Mouse (Mus musculus) monocyte, adult 5-6 weeks (primary cell): ENCODE results near the gene Wnk4. TPM values are rescaled to one million over a fixed set of nuclear protein-coding genes. Genes with fewer than 3 reads are reported as not detected.

Source experiments
- ATAC-seq: fragments of 153-309, 156-312 bp; replicated peaks from 2 replicates; pipeline ENCODE4 v1.8.0; 2017; ENCODE audit warnings: mild to moderate bottlenecking; ENCODE audit not compliant: low TSS enrichment, insufficient number of reproducible peaks, severe bottlenecking, poor library complexity, low FRiP score
- total RNA-seq: library from RNA; stranded (forward); fragments of 200-1000, 200-491, 200-594 nt; gene quantifications from 3 replicates; pipeline ENCODE4 v1.2.3, GENCODE M21; 2017

Wnk4 gene
- total RNA-seq, 1 experiment from 2014 or later = 0.19 TPM

DNA sequence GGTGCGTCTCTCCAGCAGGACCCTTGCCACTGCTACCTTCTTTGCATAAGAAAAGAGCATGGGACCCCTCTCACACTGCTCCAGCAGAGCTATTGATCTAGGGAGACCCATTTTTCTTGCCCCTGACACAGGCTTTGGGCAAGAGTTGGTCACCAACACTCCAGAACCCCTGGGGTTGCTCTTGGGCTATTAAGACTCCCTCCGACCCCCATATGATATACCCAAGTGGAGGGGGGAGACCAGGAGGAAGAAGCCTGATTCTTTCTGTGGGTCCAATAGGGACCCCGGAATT is 3.6 kb downstream of the Wnk4 start:
- ATAC-seq = no peak

DNA sequence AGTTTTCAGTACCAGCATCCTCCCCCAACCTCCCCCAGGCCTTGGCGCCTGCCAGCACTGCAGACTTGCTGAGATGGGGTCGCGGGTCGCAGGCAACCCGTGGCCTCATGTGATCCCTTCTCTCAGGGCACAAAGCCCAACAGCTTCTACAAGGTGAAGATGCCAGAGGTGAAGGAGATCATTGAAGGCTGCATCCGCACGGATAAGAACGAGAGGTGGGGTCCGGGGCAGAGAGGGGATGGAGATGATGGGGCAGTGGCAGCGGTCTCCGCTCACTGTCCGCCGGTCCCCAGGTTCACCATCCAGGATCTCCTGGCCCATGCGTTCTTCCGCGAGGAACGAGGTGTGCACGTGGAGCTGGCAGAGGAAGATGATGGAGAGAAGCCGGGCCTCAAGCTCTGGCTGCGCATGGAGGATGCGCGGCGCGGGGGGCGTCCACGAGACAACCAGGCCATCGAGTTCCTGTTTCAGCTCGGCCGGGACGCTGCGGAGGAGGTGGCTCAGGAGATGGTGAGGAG is 4.6 kb downstream of the Wnk4 start:
- no peak for ATAC-seq

DNA sequence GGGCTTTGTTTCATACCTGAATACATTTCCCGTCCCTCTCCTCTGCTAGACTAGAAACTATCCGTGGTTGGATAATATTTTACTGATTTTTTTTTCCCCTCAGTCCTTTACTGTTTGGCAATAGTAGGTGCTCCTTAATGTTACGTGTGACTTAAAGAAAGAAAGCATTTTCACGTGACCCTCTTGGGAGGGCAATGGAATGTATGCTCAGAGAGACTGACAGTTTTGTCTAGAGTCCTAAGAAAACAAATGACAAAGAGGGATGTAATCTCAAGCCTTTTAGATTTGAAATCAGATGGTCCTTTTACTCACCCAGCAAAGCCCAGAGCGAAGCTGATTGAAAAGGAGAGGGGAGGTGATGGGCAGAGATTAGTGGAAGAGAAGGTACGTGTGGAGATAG is 5.5 kb downstream of the Wnk4 start:
- no peak for ATAC-seq

DNA sequence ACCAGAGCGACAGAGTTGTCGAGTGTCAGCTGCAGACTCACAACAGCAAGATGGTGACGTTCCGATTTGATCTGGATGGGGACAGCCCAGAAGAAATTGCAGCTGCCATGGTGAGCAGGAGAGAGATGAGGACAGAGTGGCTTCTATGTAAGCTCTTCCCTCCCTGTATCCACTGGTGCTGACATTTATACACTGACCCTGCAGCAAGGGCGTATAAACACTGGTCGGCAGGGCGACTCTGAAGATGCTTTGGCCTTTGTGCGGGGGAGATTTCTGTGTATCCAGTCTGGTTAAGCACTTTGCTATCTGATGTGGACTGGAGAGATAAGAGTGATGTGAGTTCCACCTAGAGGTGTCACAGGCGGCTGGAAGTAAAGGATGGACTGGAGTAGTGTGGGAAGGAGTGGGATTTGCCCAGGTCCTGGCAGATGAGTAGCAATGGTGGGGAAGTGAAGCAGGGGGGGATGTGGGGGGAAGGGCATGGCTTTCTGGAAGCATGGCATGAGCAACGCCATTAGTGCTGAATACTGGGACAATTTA is 9.3 kb downstream of the Wnk4 start:
- ATAC-seq = no peak

DNA sequence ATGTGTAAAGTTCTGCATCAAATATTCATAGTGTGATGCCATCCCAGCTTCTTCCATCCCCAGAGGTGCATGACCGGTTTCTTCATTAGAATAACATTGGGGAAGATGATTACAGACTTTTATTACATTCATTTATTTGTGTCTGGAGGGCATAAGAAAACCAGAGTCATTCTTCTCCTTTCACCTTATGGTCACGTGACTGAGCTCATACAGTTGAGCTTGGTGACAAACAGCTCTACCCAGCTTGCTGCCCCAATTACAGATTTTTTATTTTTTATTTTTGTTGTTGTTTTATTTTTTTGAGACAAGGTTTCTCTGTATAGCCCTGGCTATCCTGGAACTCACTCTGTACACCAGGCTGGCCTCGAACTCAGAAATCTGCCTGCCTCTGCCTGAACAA is 12.1 kb downstream of the Wnk4 start:
- no peak for ATAC-seq

DNA sequence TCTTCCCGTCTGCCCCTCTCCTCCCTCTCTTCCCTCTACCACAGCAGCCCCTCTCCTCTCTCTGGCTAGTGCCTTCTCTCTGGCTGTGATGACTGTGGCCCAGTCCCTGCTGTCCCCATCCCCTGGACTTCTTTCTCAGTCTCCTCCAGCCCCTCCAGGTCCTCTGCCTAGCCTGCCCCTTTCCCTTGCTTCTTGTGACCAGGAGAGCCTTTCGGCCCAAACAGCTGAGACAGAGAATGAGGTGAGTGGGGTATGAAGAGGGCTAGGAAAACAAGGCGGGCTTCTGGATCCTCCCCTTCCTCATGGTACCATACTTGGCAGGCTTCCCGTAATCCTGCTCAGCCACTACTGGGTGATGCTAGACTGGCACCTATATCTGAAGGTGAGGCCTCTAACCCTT is 14.9 kb downstream of the Wnk4 start:
- ATAC-seq = no peak

DNA sequence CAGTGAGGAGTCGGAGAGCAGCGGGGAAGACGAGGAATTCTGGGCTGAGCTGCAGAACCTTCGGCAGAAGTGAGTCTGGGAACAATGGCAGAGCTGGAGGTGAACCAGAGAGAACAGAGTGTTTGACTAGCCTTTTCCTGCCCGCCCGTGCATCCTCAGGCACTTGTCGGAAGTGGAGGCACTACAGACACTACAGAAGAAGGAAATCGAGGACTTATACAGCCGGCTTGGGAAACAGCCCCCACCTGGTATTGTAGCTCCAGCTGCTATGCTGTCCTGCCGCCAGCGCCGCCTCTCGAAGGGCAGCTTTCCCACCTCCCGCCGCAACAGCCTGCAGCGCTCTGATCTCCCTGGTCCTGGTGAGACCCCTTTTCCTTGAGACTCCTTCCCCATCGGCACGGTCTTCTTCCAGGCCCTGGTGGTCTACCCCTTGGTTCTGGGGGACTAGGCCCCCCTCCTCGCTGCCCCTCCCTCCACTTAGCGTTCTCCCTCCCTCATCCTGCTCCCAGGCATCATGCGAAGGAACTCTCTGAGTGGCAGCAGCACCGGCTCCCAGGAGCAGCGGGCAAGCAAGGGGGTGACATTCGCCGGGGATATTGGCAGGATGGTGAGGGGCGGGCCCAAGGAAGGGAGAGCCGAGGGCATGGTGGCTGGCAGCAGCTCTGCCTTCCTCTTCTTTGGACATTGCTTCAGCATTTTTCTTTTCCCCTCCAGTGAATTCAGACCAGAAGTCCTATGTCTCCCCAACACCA is 16.1 kb downstream of the Wnk4 start:
- ATAC-seq = no peak

DNA sequence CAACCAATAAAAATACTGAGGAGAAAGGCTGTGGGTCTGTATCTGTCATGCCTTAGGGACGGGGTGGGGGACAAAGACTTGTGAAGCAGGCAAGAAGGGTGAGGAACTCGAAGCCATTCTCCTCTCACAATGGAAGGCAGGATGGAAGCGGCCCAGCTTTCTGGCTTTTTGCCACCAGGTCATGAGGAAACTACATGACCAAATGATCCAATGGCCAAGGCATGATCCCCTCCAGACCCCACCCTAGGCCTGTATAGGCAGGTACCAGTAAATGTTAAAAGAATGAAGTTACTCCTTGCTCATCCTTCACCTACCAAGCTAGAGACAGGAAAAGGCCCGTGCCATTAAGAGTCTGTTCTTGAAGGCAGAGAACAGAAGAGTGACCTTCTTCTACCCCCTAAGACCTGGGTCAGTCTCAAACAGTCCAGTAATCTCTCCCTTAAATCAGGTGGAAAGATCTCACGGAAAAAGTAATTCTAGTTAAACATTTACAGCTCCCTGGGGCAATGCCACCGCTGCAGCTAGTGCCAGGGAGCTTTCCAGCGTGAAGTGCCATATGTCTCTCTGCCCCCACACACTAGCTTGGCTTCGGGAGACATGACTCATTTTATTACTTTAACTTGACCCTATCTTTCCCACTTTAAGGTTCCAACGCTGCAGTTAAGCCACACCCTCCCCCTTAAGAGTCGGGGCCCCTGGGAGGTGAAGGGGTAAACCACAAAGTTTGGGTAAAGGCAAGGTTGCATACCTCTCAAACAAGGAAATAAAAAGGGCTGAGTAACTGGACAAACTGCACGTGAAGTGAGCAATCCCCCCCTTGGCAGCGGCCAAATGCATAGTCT is 17.2 kb downstream of the Wnk4 start:
- ATAC-seq = no peak

DNA sequence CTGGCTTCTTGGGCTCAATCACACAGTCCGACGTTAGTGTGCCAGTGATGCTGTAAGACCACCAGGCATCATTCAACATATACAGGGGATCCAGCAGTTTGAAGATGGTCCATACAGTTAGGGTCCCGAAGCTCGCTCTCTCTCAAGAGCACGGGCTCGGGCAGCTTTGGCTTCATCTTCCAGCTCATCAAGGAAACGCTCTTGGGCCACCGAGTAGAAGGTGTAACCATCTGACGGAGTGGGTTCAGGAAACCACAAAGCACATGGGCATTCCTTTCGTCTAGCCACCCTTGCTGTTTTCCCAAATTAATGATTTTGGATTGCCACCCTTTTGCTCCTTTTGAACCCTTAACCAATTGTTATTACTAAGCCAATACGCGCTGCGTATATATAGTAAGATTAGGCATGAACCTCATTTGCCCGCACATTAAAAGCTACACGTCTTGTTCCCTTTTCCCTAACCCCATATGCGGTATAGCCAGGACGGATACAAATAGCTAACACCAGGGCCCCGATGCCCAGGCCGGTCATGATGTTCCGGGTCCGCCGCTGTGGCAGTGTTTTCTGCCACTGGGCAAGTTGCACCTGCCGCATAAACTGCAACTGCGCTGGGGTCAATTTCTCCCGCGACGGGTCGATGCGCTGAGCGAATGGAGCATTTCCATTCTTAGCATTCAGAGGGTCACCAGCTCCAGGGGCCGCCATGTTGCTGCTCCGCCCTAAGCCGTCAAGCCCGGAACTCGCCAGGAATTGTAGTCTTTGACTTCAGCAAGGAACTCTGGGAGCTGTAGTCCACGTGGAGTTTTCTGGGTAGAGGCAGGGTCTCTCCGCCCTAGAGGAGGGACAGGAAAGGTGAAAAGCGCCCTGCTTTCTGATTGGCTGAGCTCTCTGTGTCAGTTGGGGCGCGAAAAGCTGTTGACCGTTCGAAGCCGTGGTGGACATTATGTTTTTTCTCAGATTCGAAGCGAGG is 18.1 kb downstream of the Wnk4 start, which contains the start of the genes Cntd1 and Coa3:
Gene Cntd1 (plus strand): TSS at position 790 of the 970 bp plus-strand sequence.
Gene Coa3 (minus strand): TSS at position 892 of the 970 bp plus-strand sequence.
- ATAC-seq = peak; percentile 94

DNA sequence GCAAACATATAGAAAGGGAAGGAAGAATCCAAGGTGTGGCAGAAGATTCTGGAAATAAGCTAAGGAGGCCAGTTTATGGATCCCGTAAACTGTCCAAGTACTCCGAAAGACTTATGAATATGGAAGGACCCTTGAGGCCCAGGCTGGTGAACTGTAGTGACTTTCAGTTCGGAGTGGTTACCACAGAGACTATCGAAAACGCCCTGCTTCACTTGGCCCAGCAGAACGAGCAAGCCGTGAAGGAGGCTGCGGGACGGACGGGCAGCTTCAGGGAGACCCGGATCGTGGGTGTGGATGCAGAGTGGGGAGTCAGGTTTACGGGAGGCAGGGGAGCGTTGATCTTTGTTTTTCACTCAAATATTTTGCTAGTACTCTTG is 18.8 kb downstream of the Wnk4 start:
- ATAC-seq = no peak

DNA sequence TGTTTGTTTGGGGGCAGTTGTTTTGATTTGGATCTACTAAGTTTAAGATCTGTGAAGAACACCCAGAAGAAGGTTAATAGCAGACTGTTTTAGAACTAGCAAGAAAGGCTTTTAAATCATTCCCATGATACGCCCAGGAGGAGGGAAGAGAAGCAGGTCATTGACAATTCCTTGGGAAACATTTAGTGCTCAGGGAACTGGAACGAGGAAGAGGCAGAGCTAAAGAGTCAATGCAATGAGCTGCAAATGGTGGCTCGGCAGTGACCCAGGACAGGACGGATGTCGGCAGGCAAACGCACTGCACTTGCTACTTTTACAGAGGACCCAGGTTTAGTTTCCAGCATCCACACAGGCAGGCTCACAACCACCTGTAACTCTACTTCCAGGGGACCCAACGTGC is 20.5 kb downstream of the Wnk4 start:
- ATAC-seq = no peak

DNA sequence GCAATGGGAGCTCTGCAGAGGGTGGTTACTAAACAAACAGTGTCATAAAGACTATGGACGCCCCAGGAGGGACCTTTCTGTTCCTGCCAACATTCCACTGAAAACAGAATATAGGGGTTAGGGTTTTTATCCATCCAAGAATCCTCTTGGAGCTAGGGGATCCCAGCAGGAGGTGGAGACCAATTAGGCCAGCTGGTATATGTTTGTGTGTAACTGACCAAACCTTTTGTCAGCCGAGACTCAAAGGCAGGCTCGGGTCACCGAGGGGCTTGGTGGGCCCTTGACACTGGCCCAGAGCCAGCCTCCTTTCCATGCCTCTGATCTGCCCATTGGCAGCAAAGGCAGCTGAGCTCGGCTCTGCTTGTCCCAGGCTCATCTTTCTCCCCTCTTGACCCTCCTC is 22.5 kb downstream of the Wnk4 start:
- no peak for ATAC-seq

DNA sequence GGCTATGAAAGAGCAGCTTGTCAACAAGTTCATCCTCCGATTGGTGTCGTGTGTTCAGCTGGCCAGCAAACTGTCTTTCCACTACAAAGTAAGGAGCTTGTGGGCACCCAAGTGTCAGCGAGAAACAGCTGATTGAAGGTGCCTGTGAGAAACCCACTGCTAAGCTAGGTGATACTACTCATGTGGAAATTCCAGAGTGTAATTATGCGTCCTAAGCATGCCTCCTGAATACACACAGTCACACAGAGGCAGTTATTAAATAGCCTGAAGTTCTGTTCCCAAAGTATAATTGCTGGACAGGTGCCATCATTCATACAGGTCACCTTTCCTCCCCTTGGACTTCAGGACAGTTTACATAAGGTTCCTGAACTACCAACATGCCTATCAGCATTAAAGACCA is 23.4 kb downstream of the Wnk4 start:
- no peak for ATAC-seq

DNA sequence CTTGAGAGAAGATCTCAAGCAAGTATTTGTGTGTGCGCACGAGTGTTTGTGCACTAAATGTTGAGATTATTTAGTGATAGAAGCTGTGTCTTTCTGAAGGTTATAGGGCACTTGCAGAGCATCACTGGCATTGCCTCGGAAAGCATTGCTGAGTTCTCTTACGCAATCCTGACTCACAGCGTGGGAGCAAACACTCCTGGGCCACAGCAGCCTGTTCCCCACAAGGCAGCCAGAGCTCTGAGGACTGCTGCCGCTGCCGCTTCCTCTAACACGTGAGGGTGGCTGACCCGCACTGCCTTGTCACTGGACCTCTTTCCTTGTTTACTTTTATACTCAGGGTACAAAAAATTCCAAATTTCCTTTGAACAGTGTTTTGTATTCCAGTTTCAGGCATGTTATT is 26.9 kb downstream of the Wnk4 start:
- ATAC-seq = peak; percentile 43; the same call in 1 of the 2 replicates

DNA sequence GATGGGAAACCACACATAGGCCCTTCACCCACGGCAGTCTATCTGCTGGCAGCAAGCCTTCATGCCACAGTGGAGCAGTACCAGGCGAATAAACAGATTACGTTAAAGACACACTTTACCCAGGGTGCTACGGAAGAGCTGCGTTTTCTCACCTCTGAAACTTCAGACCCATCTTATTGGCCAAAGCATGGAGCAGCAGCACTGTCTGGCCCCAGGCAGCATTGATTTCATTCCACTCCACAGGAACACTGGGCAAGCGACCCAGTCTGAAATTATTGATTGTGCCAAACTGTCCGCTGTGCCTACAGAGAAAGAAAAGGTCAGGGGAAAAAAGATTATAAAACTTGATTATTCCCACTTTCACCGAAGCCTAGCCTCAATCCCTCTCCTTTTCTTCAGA is 30.9 kb downstream of the Wnk4 start:
- ATAC-seq = no peak

DNA sequence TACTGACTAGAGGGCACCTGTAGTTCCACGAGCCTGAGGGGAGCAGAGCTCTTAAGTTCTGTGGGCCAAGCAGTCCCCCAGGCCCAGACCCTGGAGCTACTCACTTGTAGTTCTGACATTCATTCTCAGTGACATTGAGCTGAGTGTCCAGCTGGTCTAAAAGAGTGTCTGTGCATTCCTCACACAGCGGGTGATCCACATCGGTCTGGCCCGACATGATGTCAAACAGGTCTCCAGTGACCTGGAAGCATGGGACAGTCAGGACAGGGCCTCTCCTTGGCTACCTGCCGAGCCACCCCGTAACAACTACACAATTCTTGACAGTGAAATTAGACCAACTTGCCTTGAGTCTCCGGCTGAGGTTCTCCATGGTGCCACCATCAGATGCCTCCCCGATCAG is 34.8 kb downstream of the Wnk4 start:
- no peak for ATAC-seq

DNA sequence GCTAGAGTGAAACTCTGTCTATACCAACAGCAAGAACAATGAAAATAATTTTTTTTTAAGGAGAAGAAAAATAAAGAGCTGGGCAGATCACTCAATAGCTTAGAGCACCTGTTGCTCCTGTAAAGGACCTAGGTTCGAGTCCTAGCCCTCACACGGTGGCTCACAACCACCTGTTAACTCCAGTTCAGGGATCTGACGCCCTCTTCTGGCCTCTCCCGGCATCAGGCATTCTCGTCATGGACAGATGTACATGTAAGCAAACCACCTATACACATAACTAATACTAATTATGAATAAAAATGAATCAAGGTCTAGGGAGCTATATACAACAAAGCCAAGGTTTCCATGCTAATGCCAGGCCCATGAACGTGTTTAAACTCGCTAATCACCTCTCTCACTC is 40.5 kb downstream of the Wnk4 start:
- ATAC-seq = no peak

DNA sequence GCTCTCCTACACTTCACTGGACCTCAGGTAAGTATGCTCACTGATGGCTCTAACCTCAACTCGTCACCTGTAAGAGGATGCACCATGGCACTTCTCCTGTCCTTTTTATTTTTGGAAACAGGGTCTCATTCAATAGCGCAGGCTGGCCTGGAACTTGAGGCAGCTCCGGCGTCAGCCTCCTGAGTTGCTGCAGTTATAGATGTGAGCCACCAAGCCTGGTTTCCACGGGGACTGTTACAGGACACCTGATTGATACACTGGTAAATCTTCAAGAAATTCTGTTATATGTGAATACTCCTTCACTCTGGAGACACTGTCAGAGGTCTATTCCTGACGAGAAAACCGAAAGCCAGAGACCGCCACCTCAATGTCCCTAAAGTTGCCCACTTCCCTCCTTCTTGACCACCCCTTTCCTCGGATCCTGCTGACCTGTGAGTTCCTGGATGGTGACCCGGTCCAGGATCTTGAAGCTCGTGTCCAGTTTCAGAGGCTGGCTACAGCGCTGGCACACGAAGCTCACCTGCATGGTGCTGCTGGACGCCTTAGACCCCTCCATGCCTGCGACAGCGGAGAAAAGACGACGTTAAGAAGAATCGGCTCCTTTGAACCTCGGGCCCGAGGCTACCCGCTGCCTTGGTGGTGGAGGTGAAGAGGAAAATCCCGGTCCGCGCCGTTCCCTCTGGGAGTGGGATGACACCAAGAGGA is 41.1 kb downstream of the Wnk4 start:
- ATAC-seq = peak; percentile 14; the same call in 1 of the 2 replicates
